Mouse (Mus musculus) neural tube, embryonic 12.5 days (tissue): ENCODE measurements at regions not wholly inside any gene's neighbourhood (a gene's known extent, or its start where the extent isn't known, plus 50 kb on each side); places are given as distances from the start of the nearest gene placed in this dataset.

Source experiments
- ATAC-seq: fragments of 200-750 bp; cut with Nextera tagmentation; 2 replicates; pipeline ENCODE4 v1.8.0; 2017; ENCODE audit warnings: low read depth, mild to moderate bottlenecking, moderate TSS enrichment, moderate library complexity; ENCODE audit not compliant: low FRiP score
- H3K27ac ChIP-seq: fragments of 300-500 bp; sonication (generic); 2 replicates; pipeline ENCODE4 v1.5.1; 2016
- H3K27me3 ChIP-seq: fragments of 300-500 bp; sonication (generic); replicated peaks from 2 replicates; pipeline ENCODE4 v1.6.1; 2016; ENCODE audit warnings: mild to moderate bottlenecking
- H3K36me3 ChIP-seq: fragments of 300-500 bp; sonication (generic); 2 replicates; pipeline ENCODE4 v1.6.1; 2016; ENCODE audit warnings: mild to moderate bottlenecking
- H3K4me1 ChIP-seq: fragments of 300-500 bp; sonication (generic); 2 replicates; pipeline ENCODE4 v1.6.1; 2016
- H3K4me2 ChIP-seq: fragments of 300-500 bp; sonication (generic); replicated peaks from 2 replicates; pipeline ENCODE4 v1.6.1; 2016; ENCODE audit warnings: mild to moderate bottlenecking
- H3K4me3 ChIP-seq: fragments of 300-500 bp; sonication (generic); 2 replicates; pipeline ENCODE4 v1.5.1; 2016
- H3K9ac ChIP-seq: fragments of 300-500 bp; sonication (generic); 2 replicates; pipeline ENCODE4 v1.6.1; 2016; ENCODE audit warnings: mild to moderate bottlenecking
- H3K9me3 ChIP-seq: fragments of 300-500 bp; sonication (generic); 2 replicates; pipeline ENCODE4 v1.6.1; 2016; ENCODE audit warnings: mild to moderate bottlenecking
- WGBS: fragments of 180-500 bp; shearing (Covaris S2); methylation state at CpG from one replicate; pipeline ENCODE4 v1.1.7; 2016; 5-methylcytosine and 5-hydroxymethylcytosine counted together

DNA sequence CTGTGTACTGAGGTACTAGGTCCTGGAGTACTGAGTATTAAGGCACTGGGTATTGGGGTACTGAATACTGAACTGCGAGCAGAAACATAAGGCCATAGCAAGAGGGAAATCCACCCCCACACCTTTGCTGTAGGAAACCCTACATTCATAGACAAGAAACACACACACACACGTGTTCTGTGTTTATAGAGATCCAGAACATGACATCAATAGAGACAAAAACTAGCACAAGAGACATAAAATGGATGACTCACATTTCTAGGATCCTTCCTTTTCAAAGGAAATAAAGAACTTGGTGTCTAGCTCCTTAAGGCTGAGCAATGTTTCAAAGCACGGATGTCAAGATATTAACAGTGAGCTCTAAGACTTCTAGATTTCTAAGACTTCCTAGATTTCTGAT, 49.9 kb upstream of the Nepro start:
- H3K4me1 ChIP-seq = peaks cover 35% of the 10 kb centered on the region
- no peaks in the 10 kb centered on the region for H3K9me3 ChIP-seq
- no peaks in the 10 kb centered on the region for H3K27me3 ChIP-seq
- ATAC-seq = no peak
- no peaks in the 10 kb centered on the region for H3K36me3 ChIP-seq
- H3K9ac ChIP-seq = no peak overlapping the region
- H3K27ac ChIP-seq = no peak overlapping the region
- no peak overlapping the region for H3K4me2 ChIP-seq
- 92% methylated on average over 3 of the region's 3 CpGs for WGBS
- no peak overlapping the region for H3K4me3 ChIP-seq

GRCm38 (mm10) chr16:44672422-44672819, 51.7 kb upstream of the Nepro start:
- Histone ChIP-seq H3K4me2 (peak overlapping the region; percentile 40), H3K4me3 (no peak overlapping the region), H3K27me3 (no peaks in the 10 kb centered on the region), H3K9ac (no peak overlapping the region), H3K36me3 (no peaks in the 10 kb centered on the region), H3K9me3 (no peaks in the 10 kb centered on the region), H3K4me1 (peaks cover 36% of the 10 kb centered on the region), H3K27ac (peak overlapping the region; percentile 17; the same call in 1 of the 2 replicates)
- WGBS = 3% methylated on average over 14 of the region's 14 CpGs
- ATAC-seq = peak; percentile 82

GRCm38 (mm10) chr16:44671551-44672421, 52.3 kb upstream of the Nepro start:
- H3K36me3 ChIP-seq = no peaks in the 10 kb centered on the region
- H3K9me3 ChIP-seq = no peaks in the 10 kb centered on the region
- peak overlapping the region; percentile 22; the same call in 1 of the 2 replicates for H3K27ac ChIP-seq
- peak overlapping the region; percentile 40 for H3K4me2 ChIP-seq
- H3K4me3 ChIP-seq = no peak overlapping the region
- no peak overlapping the region for H3K9ac ChIP-seq
- no peaks in the 10 kb centered on the region for H3K27me3 ChIP-seq
- 4% methylated on average over 22 of the region's 22 CpGs for WGBS
- ATAC-seq = peak; percentile 93
- peaks cover 42% of the 10 kb centered on the region for H3K4me1 ChIP-seq

GRCm38 (mm10) chr16:44668061-44668460, 56.0 kb upstream of the Nepro start:
- ATAC-seq = no peak
- Histone ChIP-seq H3K4me1 (peaks cover 55% of the 10 kb centered on the region), H3K9ac (no peak overlapping the region), H3K4me3 (no peak overlapping the region), H3K4me2 (no peak overlapping the region), H3K27me3 (no peaks in the 10 kb centered on the region), H3K36me3 (no peaks in the 10 kb centered on the region), H3K9me3 (no peaks in the 10 kb centered on the region), H3K27ac (no peak overlapping the region)
- WGBS = 76% methylated on average over 6 of the region's 6 CpGs

DNA sequence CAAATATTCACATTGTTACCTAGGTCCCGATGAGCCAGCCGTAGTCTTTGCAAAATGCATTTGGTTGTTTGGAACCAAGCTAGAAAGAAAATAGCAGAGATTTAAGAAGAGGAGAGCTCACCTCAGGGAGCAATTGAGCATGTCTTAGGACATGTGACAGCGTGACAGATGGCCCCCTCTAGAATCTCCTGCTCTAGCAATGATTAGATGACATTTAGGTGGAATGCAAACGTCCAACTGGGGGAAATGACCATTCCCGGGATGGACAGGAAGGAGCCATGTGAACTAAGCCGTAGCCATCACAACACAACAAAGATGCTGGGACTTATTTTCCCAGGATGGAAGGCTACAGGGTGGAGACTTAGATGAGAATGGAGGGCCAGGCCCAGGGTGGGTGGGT, 57.0 kb upstream of the Nepro start:
- peak; percentile 8 for ATAC-seq
- H3K9me3 ChIP-seq = no peaks in the 10 kb centered on the region
- H3K4me1 ChIP-seq = peaks cover 53% of the 10 kb centered on the region

GRCm38 (mm10) chr16:44666431-44666997, 57.6 kb upstream of the Nepro start:
- peak; percentile 90 for ATAC-seq
- 10% methylated on average over 7 of the region's 7 CpGs for WGBS
- Histone ChIP-seq H3K9ac (no peak overlapping the region), H3K36me3 (no peaks in the 10 kb centered on the region), H3K4me1 (peaks cover 49% of the 10 kb centered on the region), H3K27me3 (no peaks in the 10 kb centered on the region), H3K27ac (no peak overlapping the region), H3K9me3 (no peaks in the 10 kb centered on the region), H3K4me3 (no peak overlapping the region), H3K4me2 (0 out of 2 replicates have a peak overlapping the region, but pooled peaks have one; percentile 0)

More for the DNA sequence above, 57.0 kb upstream of the Nepro start:
- 0 out of 2 replicates have a peak overlapping the region, but pooled peaks have one; percentile 7 for H3K27ac ChIP-seq
- no peak overlapping the region for H3K9ac ChIP-seq
- no peaks in the 10 kb centered on the region for H3K27me3 ChIP-seq
- H3K4me3 ChIP-seq = no peak overlapping the region
- 15% methylated on average over 6 of the region's 6 CpGs for WGBS
- no peaks in the 10 kb centered on the region for H3K36me3 ChIP-seq
- peak overlapping the region; percentile 0; the same call in 1 of the 2 replicates for H3K4me2 ChIP-seq

DNA sequence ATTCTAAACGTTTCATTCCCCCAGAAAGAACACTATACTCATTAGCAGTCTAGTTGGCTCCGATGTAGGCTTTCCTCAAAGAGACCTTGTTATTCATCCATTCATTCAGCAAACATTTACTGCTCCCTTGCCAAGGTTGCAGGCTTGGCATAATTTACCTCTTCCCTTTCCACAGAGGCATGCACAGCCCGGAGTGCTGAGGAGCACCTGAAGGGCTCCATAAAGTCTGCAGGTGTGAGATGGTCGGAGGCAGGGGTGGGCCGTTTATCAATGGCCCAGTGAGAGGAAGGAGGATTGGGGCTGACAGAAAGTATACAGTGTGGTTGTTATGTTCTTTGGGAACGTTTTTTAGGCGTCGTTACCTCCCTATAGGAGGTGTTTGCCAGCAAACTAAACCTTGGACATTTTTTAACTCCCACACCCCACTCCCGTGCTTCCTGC, 58.6 kb upstream of the Nepro start:
- Histone ChIP-seq H3K4me3 (no peak overlapping the region), H3K27me3 (no peaks in the 10 kb centered on the region), H3K4me2 (peak overlapping the region; percentile 33), H3K9me3 (no peaks in the 10 kb centered on the region), H3K9ac (no peak overlapping the region), H3K36me3 (no peaks in the 10 kb centered on the region), H3K4me1 (peaks cover 47% of the 10 kb centered on the region), H3K27ac (no peak overlapping the region)
- peak; percentile 12; the same call in 1 of the 2 replicates for ATAC-seq
- WGBS = 13% methylated on average over 9 of the region's 9 CpGs

DNA sequence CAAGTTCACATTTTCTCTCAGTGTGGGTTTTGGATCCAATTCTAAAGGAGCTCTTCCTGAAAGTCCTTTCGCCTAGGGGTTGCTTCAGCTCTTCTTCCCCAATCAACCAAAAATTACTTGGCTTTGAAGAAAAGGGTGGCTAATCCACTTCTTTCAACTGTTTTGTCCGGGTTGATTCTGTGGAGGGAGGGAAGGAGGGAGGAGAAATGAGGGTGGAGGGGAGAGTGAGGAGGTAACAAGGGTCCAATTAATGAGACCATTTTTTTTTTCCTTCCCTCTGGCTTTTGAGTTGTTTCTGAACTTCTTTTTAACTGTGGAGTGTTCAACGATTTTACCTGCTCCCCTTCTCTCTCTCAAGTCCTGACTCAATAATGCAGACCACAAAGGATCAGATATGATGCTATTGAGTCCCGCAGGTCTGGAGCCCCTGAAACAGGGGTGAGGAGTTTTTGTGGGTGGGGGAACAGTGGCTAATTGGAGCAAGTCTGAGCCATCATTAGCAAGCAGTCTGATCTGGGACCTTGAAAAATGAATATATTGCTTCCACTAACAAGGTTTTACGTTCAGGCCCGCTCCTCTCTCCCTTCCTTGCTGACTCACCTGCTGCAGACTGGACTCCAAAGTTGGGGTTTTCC, 61.0 kb upstream of the Nepro start:
- 66% methylated on average over 6 of the region's 6 CpGs for WGBS
- ATAC-seq = no peak
- H3K4me1 ChIP-seq = peaks cover 45% of the 10 kb centered on the region
- no peaks in the 10 kb centered on the region for H3K36me3 ChIP-seq
- H3K9me3 ChIP-seq = no peaks in the 10 kb centered on the region
- H3K27me3 ChIP-seq = no peaks in the 10 kb centered on the region
- H3K27ac ChIP-seq = no peak overlapping the region
- no peak overlapping the region for H3K4me2 ChIP-seq
- no peak overlapping the region for H3K9ac ChIP-seq
- no peak overlapping the region for H3K4me3 ChIP-seq

GRCm38 (mm10) chr16:44660996-44661876, 62.9 kb upstream of the Nepro start:
- Histone ChIP-seq H3K36me3 (no peaks in the 10 kb centered on the region), H3K4me3 (no peak overlapping the region), H3K27me3 (no peaks in the 10 kb centered on the region), H3K27ac (peak overlapping the region; percentile 32; the same call in 1 of the 2 replicates), H3K9me3 (peaks cover 2% of the 10 kb centered on the region), H3K9ac (no peak overlapping the region), H3K4me2 (no peak overlapping the region), H3K4me1 (peaks cover 29% of the 10 kb centered on the region)
- peak; percentile 66 for ATAC-seq
- WGBS = 27% methylated on average over 4 of the region's 4 CpGs

- Histone ChIP-seq H3K4me3 (no peak overlapping the region), H3K27me3 (no peaks in the 10 kb centered on the region), H3K4me1 (peaks cover 11% of the 10 kb centered on the region), H3K36me3 (no peaks in the 10 kb centered on the region), H3K4me2 (no peak overlapping the region), H3K9ac (no peak overlapping the region), H3K27ac (no peak overlapping the region), H3K9me3 (peaks cover 7% of the 10 kb centered on the region)
- WGBS = 41% methylated on average over 8 of the region's 8 CpGs
- no peak for ATAC-seq
These were observed 65.8 kb upstream of the Nepro start for GRCm38 (mm10) chr16:44658306-44658705.

- Histone ChIP-seq H3K4me3 (no peak overlapping the region), H3K4me2 (no peak overlapping the region), H3K36me3 (no peaks in the 10 kb centered on the region), H3K4me1 (no peaks in the 10 kb centered on the region), H3K9me3 (peaks cover 13% of the 10 kb centered on the region), H3K27me3 (no peaks in the 10 kb centered on the region), H3K9ac (no peak overlapping the region), H3K27ac (no peak overlapping the region)
- no peak for ATAC-seq
- WGBS = 100% methylated on average over 1 of the region's 1 CpGs
These were observed 67.9 kb upstream of the Nepro start for GRCm38 (mm10) chr16:44656181-44656580.
